Mouse (Mus musculus) ovary, adult 18-20 months (tissue): ENCODE results near the gene Wscd2.

Experiments used
- DNase-seq: peaks from one replicate; pipeline ENCODE4 v3.0.0; 2022; ENCODE audit warnings: low spot score, mixed read lengths

Wscd2 gene

DNA sequence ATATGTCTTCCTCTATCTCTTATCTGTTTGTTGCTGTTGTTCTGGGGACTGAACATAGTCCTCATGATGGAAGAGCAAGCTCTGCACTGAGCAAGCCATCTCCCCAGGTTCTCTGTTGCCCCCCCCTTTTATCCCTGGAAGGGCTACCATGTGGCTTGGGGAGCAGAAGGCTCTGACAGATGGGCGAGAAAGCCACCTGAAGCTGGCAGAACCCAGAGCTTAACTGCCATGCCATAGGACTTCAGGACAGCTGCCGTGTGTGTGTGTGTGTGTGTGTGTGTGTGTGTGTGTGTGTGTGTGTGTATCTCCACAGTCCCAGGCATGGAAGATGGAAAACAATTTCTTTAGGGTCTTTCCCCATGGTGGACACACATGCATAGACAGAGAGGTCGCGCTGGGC is 128.6 kb downstream of the Wscd2 start:
- DNase-seq = no peak

DNA sequence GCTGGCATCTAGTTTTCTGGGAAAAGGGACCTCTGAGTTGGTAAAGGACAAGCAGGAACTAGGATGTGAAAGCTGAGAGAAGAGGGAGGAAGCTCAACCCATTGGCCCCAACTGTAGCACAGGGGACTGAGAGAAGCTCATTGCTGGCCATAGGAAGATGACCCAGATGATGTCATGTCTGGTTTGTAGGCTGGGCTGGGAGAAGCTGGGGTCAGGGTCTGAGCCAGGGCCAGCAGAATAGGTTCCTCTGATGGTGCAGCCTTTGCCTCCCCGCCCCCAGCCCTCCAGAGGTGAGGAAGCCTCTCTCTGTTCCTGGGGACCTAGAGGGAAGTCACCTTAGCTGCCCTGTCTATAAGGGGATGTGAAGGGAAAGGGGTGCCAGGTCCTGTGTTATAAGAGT is 129.0 kb downstream of the Wscd2 start:
- DNase-seq = no peak

DNA sequence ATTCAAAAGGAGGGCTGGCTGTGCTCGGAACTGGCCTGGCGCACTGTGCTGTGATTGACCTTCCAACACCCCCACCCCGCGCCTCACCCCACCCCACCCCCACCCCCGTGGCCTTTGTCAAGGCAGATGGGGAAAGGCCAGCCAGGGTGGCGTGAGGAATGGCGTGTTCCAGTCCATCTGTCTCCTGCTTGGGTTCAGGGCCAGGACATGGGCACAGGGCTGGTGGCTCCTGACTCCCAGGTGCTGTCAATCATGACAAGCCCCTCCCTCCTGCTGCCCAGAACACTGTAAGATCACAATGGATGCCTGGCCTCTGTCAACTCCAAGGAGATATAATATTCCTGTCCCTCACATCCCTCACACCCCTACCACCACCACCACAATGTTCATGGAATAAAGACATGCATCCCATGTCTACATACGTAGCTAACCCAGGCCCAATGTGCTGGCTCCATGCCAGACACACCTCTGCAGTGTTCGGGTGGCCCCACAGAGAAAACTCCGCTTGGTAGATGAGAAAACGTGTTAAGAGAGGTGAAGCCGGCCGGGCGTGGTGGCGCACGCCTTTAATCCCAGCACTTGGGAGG is 130.1 kb downstream of the Wscd2 start:
- no peak for DNase-seq

DNA sequence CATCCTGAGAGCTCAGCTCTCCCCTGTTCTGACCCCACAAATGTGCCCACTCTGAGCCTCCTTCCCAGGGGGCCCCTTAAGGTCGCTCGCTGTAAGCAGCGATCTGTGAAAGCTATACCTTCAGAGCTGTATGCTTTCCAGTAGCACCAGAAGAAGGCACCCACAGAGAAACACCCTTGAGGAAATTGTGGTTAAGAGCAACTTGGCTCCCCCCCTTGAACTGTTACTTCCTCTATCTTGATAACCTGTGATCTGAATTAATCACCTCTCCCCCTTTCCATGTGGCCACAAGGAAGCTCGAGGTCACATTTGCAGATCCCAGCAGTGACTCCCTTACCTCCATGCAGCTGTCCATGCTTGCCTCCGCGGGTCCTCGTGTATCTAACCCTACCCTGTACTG is 130.9 kb downstream of the Wscd2 start:
- no peak for DNase-seq

DNA sequence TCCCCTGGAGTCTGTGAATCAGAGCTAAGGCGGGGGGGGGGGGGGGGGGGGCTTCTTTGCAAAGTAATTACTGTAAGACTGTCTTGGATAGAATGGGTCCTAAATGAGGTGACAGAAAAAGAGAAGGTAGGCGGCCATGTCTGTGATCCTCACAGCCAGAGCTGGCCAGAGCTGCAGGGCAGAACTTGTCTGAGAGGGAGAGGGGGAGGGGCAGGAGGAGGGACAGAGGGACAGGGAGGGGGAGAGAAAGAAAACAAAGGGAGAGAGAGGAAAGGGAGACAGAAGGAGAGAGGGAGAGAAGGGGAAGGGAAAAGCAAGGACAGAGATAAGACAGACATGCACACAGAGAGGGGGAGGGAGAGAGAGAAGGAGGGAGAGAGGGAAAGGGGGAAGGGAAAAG is 132.9 kb downstream of the Wscd2 start:
- no peak for DNase-seq

DNA sequence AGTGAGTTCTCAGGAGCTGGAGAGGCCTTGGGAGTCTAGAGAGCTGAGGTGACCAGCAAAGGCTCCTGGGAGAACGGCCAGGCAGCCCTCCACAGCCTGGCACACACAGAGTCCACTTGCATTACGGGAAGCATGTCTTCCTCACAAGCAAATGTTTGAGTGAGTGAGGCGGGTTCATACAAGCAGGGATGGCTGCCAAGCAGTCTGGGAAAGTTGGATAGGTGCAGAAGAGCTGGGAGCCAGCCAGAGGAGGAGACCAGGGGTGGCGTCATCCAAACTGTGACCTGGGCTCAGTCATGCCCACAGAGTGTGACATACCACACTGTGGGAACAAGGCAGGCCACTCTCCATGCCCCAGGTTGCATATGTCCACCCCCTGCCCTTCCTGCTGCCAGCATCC is 134.9 kb downstream of the Wscd2 start:
- DNase-seq = no peak

DNA sequence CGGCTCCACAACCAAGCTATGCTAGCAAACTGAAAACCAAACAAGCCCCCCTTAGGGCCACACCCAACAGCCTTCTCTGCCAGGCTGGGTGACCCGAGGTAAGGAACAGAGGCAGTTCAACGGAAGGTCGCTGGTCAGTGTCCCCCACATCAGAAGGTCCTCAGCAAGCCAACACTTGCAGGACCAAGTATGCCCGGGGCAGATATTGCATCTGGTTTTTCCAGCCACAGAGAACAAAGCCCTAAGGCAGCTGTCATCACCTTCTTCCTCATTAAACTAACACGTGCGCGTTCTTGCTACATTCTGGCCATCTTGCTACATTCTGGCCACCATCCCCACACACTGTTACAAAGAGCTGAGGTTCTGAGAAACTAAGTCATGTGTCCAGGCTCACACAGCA is 136.2 kb downstream of the Wscd2 start:
- no peak for DNase-seq

DNA sequence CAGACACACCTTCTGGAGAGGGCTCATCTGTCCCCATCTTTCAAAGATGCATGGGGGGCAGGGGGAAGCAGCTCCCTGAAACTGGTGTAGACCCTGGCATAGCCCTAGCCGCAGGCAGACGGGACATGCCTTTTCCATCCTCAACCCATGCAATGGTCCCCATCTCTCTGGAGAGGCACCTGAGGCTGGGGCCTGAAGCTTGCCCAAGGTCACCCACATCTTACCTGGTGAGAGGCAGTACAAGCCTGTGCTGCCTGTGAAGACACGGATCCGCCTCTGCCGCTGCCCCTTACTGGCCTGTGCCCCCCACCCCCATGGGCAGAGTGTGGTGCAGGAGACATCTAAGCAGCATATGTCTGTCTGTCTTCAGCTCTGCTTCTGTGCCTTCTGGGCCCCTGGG is 136.9 kb downstream of the Wscd2 start:
- DNase-seq = no peak

DNA sequence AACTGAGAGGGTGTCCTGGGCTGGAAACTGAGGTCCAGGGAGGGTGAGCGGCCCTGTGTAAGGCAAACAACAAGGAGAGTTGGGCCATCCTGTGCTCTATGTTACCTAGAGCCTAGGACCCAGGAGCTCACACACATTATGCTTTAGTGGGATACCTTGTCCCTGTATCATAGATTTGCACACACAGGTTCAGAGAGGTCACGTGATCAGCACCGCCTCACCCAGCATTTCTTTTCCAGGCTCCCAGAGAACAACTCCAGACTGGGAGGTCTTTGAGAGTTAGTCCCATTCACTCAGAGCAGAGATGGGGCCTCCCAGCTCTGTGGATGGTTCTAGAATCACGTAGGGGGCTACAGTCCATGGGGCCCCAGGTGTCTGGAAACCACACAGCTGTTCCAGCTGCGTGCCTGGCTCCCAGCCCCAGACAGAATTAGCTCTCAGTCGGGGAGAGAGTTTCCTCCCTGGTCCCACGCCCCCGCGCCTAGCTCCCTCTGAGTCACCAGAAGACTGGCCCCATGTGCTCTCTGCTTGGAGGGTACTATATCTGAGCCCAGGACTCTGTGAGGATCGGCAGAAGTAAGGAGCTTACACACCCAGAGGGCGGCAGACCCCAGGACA is 137.8 kb downstream of the Wscd2 start:
- no peak for DNase-seq

DNA sequence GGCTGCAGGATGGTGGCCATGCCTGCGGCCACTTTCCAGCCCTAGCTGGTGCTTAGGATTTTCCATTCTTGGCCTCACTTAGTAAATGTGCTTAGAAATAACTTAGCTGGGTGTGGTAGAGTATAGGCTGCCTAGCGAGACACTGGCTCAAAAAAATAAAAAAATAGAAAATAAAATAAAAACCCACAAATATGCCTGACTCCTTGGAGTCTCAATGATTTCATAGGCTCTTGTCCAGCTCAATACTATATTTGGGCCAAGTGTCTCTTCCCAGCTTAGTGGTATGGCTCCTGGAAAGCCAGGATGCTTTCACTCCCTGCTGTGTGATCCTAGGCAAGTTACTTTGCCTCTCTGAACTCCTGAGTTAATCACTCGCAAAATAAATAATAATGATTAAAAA is 139.1 kb downstream of the Wscd2 start:
- DNase-seq = no peak

DNA sequence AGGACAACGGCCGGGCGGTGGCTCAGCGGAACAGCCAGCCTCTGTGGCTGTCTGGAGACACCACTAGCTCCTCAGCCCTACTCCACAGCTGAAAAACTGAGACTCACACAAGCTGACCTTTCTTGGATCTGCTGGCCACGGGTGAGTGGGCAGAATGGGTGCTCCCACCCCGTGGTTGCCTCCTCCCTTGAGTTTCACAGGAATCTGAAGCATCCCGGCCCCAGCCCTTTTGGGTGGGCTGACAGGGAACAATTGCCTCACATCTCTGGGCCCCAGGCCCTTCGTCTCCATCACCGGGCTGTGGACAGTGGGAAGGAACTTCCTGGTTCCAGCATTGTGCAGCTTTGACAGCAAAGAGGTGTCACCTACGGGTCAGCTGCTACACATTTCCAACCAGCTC is 140.0 kb downstream of the Wscd2 start:
- no peak for DNase-seq

DNA sequence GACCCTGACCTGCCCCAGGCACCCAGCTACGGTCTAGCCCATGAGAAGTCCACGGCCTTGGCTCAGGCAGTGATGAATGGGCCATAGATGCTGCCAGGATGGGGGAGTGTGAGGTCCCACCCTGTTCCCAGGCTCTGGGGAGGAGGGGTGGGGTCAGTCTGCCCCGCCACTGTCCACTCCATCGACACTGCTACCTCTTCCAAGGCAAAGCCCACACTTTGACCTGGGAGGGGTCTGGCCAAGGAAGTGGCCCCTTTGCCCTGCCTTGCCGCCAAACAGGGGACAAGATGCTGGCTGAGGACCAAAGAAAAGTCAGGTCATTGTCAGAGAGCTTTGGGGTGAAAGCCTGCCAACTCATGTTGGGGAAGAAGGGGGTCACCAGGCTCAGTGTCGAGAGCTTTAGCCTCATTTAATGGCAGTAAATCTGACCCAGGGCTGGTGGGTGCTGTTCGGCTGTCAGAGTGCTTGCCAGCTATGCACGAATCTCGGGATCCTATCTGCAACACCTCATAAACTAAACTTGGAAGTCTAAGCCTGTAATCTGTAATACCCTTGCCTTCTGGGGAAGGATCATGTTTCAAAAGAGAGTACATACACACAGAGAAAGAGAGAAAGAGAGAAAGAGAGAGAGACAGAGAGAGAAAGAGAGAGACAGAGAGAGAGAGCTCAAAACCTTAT is 143.0 kb downstream of the Wscd2 start:
- DNase-seq = no peak

DNA sequence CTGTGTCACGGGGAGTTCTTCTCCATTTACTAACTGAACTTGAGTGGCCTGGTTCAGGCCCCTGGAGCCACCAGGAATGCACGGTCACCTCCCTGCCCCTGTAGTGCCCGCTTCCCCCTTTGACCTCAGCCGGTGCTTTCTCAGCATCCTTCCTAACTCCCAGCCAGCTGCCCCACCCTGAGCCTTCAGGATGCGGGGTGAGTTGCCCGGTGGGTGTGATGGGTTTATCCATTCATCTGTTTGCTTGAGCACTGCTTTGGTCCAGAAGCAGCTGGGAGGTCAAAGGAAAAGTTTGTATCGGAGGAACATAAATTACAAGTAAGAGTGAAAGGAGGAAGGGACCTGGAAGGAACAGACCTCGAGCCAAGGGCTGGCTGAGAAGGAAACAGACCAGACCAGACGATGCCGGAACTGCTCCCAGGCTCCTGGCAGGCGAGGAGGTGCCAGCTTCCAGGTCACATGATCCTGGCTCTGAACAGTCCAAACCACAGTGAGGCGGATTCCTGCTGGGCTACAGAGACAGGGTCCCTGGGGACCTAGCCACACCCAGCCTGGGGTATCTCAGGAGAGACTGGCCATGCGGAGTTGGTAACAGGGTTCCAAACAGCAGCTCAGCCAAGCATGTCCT is 144.0 kb downstream of the Wscd2 start:
- DNase-seq = peak; percentile 38

DNA sequence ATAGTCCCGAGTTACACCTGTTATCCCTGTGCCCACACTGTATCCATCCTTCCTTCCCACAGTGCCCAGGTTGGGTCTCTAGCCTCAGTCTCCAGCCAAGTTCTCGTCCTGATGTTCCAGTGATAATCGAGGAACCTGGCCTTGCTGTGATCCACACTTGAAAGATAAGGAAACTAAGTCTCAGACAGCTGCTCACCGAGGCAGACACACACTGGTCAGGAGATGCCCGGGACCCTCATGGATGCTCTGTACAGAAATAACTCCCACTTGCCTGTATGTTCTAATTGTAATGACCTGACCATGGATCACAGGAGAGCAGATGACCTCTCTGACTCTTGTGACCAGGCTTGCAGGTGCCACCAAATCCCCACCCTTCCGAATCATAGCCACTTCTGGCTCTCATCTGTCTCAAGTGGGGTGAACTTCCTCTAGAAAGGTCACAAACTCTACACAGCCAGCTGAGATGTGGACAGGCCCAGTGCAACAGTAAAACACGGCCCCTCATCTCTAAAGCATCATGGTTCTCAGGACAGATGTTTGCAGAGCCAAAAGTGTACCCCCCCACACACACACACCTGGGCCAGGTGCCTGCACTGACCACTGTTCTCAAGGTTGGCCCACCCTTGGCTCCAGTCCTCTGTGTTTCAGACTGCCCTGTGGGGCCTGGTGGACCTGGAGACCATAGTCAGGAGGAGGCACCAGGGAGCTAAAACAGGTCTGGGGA is 144.9 kb downstream of the Wscd2 start:
- DNase-seq = no peak

DNA sequence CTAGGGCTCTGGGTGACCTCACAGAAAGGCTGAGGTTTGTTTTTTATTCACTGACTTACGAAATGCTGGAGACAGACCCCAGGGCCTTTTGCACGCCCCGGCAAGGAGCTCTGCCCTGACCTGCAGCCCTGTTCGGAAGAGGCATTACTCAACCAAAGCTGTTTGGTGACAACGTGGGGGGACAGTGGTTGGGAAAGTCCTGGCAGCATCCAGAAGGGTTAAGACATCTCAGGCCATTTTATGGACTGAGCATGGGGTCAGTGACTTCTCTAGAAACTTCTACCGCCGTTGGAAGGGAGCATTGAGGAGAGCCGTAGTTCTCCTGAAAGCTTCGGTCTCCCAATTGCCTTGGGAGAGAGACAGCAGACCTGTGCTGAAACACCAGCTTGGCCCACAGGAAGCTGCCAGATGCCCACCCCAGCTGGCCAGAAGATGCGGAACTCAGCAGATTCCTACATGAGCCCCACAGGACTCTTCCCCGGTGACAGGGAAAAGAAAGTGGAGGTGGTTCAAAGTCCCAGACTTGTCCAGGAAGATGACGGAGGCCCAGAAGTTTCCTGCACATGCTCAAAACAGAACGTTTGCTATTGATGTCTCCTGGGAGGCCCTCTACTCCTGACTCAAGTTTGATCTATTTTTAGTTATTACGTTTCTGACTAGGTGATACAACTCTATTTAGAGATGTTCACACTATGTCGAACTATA is 145.9 kb downstream of the Wscd2 start:
- no peak for DNase-seq

DNA sequence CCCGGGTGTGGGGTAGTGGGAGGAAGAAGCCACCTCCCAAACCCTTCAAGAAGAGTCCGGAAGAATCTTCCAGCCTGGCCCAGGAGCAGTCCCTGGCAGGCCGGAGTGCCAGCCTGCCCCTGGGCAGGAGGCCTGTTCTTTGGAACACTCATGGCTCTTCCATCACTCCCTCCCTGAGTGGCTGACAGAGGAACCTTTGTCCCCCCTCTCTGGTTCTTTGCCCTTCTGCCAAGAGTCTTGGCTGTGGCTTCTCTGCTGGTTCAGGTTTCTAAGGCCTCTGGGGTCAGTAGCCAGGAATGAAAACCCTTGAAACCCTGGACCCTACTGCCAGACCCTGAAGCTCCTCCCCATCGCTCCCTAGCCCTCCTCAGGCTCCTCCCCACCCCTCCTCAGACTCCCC is 147.5 kb downstream of the Wscd2 start:
- DNase-seq = no peak

DNA sequence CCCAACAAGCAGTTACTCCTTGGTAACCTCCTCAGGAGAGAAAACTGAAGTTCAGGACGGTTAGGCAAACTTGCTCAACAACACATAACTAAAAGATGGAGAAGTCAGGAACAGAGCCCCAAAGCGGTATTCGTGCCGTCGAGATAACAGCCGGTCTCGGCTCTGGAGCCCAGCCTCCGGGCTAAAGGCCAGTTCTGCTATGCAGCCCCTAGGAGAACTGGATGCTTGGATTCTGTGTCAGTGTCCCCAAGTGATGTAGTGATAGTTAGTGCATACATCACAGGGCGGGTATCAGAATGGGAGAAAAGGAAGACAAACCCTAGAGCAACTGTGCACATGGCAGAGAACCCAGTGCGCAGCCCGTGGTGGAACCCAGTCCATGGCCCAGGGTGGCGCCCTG is 147.9 kb downstream of the Wscd2 start:
- DNase-seq = no peak

DNA sequence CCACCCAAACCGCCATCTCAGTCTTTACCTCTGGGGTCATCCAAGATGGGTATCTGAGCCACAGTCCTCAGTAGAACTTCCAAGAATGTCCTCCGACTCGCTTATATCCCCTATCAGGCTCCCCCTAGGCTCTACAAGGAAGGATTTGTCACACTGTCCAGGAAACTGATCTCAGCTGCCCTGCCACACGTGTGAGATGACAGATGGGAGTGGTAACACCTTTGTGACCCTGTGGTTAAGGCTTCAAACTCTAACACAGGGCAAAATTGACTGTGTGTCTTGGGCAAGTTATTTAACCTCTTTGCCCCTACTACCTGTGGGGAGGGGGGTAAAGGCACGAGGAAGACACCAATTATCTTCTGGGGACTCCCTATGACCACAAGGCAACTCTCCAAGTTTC is 149.0 kb downstream of the Wscd2 start:
- no peak for DNase-seq
